Mouse (Mus musculus): ENCODE results near the gene C130050O18Rik.

The C130050O18Rik gene

DNA sequence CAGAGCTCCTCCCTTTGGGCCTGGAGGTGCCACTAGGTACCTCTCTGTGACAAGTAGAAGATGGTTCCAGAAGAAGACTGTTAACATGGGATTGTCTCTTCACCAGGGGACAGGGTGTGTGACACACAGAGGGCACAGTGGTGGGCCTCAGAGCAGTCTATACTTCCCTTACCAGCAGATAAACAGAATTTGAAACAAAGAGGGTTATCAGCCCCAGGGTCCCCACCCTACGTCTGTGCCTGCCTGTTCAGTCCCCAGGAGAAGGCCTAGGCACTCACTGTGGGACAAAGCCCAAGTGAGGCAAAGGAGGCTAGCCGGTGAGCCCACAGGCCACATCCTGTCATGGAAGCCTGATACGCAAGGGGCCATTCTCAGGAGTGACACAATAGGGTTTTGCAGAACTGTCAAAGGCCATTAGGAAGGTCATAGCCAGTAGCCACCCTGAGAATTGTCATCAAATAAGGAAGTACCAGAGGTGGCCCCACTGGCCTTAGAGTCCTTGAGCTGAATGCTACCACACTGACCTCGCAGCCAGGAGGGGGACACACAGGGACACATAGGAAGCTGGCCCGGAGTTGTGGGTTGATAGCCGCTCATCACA, at the start of gene C130050O18Rik:
Gene C130050O18Rik, plus strand, starts transcription at position 480 of the 601 bp plus-strand sequence.
- no peak for DNase-seq (ENCODE audit: low spot score)

DNA sequence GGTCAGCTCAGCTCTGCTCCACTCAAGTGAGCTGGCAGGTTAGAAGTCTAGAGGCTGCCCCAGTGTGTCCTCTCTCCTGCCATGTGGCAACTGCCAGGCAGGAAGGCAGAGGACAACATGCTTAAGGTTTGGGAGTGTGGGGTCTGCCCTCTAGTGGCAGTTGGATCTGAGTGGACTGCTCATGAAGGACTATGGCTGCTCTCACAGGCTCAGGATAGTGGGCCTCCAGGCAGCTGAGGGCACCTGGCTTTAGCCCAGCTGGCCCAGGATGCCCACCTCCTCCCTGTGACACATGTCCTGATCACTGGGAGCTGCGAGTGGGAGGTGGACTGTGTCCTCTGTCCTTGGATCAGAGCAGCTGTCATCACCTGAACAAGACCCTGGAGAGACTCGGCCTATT, 46.4 kb upstream of the C130050O18Rik start:
- peak; percentile 72 for DNase-seq (ENCODE audit: low spot score)

DNA sequence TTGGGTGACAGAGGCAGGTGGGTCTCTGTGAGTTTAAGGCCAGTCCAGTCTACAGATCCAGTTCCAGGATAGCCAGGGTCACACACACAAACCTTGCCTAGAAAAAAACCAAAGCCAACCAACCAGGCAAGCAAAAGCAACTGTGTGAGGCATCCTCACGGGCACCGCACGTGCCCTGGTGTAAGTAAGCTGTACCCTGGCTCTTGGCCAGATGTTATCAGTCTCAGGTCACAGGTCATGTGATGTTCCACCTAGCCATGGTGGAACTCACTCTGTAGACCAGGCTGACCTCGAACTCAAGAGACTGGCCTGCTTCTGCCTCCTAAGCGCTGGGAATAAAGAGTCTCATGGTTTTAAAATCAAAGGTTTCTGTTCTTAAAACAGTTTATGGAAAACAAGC, 45.8 kb upstream of the C130050O18Rik start:
- DNase-seq (ENCODE audit: low spot score): no peak

DNA sequence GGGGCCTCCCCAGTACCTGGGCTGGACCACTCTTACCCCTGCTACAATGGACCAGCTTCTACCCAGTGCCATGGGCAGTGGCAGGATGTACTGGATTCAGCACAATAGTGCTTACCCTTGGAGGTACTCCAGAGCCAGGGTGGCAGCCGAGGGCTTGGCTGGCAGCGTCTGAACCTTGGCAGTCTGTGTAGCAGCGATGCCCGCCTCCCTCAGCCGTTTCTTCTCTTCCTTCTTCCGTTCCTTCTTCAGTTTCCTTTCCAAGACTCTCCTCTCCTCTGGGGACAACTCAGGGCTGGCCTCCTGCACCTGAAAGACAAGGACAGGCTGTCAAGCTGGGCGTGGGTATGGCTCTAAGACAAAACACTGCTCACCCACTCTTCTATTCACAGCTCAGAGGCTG, 41.2 kb upstream of the C130050O18Rik start:
- DNase-seq (ENCODE audit: low spot score): no peak

DNA sequence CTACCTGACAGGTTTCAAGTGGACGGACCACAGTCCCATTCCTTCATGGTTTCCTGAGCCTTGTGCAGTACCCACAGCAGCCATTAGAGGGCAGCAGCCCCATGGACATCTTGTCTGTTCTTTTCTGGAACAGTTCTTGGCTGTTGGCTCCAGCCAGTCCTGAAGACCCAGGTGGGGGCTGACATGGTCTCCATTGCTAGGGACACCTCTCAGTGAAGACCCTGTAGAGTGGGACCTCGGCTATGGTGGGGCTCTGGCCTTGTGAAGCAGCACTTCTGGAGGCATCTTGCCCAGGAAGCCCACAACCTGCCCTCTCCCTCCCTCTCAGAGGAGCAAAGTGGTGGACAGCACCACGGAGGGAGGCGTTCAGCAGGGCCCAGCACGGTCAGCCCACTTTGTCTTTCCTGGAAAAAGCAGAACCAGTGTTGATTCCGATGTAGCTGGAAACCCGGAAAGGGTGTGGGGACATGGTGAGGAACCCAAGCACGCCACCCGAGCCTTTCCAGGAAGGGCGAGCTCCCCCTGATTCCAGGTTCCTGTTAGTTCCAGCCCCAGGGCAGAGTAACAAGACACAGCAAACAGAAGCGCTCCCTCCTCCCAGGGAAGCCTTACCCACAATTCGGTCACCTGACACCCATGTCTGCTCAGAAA, 40.7 kb upstream of the C130050O18Rik start:
- peak; percentile 96 for DNase-seq (ENCODE audit: low spot score)

DNA sequence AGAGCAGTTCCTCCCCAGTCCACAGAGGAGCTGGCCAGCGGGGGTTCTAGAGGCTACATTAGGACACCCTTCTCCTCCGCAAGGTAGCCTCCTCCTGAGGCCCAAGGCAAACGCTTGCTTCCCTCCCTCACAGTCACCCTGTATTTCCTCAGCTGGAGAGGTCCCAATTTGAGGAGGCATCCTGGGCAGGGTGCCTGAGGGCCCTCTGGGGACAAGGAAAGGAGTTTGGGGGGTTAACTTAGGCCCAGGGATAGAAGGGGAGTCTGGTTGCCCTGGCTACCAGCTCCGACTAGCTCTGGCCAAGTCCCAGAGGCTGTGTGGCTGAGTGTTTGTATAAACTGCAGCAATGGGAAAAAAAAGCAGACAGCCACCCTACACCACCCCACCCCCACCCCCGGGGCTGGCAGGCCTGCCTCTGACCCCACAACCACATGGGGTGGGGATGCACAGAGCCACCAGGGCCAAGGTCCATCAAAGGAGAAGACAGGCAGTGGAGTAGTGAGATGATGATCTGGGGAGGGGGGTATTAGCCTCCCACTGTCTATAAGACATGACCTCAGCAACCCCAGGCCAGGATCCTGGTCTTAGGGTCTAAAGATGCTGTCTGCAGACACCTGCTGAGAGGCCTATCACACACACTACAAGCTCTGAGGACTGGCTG, 40.0 kb upstream of the C130050O18Rik start:
- no peak for DNase-seq (ENCODE audit: low spot score)

DNA sequence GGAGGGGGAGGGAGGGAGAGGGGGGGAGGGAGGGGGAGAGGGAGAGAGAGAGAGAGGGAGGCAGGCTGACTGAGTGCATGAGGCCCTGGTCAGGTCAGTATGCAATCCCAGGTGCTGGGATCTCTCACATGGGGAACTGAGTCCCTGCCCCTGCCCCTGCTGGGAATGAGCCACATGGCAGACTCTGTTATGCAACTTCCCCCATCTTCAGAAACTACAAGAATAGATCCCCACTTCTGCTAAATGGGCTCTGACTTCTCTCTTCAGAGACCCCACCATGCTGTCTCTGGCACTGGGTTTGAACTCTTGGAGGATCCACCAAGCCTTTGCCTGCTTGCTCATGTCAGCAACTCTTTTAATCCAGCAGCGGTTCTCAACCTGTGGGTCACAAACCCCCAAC, 39.3 kb upstream of the C130050O18Rik start:
- no peak for DNase-seq (ENCODE audit: low spot score)

DNA sequence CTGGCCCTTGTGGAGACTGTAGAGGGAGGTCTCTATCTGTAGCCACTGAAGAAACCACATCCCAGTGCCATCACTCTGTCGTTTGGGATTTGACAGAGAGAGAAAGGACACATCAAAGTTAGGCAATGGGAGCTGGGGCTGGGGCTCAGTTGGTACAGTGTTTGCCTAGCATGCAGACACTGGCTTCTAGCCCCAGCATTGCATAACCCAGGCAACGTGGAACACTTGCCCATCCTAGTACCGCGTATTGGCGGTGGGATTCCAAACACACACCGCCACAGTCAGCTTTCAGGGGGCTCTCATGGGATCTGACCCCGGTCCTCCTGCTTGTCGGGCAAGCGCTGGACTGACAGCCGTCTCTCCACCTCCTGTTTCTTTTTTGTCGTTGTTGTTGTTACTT, 38.6 kb upstream of the C130050O18Rik start:
- DNase-seq (ENCODE audit: low spot score): no peak

DNA sequence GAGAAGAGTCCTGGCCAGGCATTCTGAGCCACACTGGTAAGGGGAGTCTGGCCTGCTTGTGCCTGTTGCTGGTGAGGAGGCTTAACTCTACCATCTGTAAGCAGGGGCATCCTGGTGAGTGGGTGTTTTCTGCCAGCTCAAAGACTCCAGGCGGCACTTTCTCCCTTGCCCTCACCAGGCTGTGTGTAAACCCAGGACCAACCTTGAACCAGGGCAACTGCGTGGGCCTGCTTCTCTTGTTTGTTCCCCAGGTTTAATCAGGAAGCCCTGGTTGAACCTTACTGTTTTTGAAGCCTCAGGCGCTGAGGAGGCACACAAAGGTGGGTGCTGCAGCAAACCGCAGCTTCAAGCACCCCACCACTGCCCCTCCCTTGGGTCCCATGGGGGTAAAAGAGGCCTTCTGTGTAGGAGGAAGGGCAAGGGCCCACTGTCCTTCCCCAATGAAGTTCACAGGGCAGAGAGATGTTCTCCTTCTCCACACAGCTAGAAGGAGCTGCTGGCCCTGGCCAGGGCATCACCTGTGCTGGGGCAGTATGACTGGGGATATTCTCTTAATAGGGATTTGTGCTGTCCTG, 37.1 kb upstream of the C130050O18Rik start:
- DNase-seq (ENCODE audit: low spot score): no peak

DNA sequence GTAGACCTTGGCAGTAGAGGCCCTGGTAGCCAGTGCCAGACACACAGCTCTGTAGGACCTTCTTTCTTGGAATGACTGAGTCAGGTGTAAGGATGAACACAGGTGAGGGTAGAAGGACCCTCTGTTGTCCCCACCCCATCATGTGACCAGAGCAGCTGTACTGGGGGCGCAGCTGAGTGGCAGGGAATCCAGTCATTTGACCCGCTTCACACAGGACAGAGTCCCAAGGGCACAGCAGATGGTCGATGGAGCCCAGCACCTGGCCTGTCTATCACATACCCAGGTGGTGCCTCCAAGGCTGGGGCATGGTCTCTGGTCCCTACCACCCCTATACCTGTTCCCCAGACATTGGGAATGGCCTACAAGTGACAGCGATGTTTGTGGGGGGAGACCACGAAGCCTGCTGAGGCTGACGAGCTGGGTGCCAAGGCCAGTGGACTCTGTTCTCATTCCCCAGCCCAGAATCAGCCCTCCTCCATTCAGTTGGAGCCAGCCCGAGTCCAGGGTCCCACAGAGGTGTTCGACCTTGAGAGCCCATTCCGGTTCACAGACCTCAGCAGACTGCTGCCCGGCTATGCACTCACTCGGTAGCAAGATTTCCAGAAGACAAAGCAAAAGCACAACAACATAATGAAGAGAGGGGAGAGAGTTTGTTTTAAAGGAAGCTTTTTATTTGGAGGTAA, 36.3 kb upstream of the C130050O18Rik start:
- DNase-seq (ENCODE audit: low spot score): no peak

DNA sequence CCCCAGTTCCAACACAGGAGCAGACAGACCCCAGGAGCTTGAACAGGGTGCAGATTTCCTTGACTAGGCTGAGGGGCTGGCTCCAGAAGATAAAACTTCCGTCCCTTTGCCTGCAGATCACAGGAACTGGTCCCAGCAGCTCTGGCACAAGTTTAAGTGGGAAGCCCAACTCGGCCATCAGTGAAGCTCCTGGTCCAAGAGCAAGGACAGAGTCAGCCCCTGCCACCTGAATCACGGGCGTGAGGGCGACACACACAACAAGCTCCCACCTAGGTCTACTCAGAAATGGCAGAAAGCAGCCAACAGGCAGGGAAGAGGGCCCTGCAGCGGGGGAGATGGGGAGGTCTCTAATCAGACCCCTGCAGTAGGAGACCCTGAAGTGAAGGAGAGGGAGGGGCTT, 34.7 kb upstream of the C130050O18Rik start:
- DNase-seq (ENCODE audit: low spot score): no peak

DNA sequence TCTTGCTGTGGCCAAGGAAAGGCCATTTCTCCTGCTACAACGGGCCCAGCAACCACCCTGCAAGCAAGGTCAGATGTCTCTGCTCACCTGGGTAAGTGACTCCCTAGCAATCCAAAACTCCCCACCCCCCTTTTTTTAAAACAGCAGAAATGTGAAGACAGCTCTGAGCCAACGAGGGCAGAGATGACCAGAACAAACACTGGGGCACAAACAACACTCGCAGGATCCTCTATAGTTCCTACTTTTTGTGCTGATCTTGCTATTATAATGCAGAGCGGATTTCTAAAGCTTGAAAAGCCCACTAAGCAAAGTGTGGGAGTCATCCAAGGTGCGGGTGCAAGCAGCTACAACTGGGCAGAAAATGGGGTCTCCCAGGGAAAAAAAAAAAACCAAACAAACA, 34.0 kb upstream of the C130050O18Rik start:
- no peak for DNase-seq (ENCODE audit: low spot score)

DNA sequence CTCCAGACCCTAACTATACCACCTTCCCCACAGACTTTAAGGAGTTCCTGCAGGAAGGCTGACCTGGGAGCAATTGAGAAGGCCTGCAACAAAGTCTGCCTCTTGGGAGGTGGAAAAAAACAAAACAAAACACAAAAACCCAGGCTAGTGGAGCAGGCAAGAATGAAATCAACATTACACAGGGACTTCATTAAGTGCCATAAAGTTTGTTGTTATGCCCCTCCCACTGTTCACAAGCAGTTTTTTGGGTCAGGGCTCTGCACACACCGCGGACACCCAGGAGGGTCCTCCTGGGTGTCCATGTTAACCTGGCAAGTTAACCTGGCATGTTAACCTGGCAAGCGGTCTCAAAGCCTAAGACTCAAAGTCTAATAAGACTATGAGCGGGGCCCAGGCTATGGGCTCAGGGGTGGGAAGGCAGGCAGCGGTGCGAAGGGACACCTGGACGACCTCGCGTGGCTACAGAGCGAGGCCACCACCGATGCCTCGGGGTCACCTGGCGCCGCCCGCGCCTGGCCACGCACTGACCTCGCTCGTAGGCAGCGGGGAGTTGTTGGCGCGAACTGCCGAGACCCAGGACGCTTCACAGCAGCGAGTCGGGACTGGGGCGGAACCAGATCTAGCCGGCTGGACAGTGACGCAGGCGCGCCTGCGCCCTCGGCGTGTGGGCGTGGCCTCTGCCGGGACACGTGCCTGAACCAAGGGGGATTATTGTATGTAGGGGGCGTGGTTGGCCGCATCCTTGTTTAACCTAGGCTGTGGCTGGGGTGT, 33.3 kb upstream of the C130050O18Rik start:
- peak; percentile 97 for DNase-seq (ENCODE audit: low spot score)

DNA sequence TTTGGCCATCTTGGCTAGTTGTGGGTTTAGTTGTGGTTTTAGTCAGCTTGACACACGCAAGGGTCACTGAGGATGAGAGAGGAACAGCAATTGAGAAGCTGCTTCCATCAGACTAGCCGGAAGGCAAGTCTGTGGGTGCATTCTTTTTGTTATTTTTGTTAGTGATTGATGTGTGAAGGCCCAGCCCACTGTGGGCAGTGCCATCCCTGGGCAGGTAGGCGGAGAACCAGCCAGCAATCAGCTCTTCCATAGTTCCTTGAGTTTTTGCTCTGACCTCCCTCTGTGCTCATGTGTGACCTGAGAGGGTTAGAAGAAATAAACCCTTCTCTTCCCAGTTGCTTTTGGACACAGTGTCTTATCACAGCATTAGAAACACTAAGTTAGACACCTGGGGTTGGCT, 32.0 kb upstream of the C130050O18Rik start:
- no peak for DNase-seq (ENCODE audit: low spot score)

DNA sequence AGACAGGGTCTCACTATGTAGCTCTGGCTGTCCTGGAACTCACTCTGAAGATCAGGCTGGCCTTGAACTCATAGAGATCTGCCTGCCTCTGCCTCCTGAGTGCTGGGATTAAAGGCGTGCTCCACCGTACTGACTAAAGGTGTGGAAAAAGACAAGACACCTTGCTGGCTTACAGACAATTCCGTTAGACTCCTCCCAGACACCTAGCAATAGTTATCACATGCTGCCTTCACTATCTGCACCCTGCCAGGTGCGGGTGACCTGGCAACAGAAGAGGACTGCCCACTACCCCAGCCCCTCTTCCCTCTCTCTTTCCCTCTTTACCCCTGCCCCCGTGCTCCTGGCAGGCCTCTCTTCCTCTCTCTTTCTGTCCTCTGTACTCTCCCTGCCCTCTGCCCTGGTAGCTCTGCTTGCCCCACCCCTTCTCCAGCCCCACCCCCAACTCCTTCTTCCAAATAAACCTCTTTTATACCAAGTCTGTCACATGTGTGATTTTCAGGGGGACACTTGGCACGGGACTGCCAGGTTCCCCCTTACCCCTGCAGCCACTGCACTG, 31.1 kb upstream of the C130050O18Rik start:
- no peak for DNase-seq (ENCODE audit: low spot score)

DNA sequence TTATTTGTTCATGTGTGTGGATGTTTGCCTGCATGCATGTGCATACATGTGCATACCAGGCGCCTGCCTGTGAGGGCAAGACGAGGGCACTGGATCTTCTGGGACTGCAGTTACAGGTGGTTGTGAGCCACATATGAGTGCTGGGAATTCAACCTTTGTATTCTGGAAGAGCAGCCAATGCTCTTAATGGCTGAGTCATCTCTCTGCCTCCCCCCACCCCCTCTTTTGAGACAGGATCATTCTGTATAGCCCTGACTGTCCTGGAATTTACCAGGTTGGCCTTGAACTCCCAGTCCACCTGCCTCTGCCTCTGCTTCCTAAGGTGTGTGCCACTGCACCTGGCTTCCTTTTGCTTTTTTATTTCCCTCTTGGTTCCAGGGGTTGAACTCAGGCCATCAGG, 30.2 kb upstream of the C130050O18Rik start:
- no peak for DNase-seq (ENCODE audit: low spot score)

DNA sequence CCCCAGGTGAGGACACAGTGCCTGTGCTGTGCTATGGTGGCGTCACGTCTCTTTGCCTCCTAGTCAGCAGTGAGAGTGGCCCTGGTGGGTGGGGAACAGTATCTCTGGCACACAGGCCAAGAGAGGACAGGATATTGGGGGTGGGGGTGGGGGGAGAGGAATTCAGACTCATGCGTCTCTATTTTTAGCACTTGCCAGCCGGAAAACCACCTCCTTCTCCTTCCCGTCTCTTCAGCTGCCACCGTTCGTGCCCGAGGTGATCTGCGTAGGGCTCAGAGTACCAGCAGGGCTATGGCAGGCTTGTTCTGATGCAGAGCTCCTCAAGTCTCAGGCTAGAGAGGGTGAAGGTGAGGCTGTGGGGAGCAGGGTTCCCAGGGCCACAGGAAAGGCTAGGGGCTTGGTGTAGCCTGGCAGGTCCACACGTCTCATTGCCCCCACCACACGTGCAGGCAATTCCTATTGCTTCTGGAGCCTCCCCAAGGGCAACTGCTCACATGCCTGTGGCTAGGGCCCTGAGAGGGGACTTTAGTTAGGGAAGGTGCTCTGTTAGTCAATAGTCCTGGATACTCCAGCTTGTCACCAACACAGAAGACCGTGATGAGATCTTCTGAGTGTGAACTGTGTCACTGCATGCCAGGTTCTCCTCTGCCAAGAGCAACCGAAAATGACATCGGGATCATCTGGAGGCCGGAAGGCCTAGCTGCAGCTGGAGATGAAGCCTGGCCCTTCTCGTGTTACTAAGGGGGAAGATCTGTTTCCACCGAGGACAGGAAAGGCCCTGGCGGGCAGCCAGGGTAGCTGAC, 27.4 kb upstream of the C130050O18Rik start, which contains the start of gene Gpr146:
Gene Gpr146, plus strand, starts transcription at position 230 of the 803 bp plus-strand sequence.
- DNase-seq (ENCODE audit: low spot score): peak; percentile 74

DNA sequence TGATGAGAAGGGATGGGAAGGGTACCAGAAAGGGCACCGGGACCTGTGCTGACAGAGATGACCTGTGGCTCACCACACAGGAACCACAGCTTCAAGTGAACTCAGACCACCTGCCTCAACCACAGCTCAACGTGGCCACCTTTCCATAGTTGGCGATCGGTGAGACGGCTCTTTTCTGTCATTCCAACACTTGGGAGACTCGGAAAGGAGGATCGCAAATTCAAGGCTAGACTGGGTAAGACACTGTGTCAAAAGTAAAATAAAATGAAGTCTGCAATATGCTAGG, 26.9 kb upstream of the C130050O18Rik start:
- no peak for DNase-seq (ENCODE audit: low spot score)

DNA sequence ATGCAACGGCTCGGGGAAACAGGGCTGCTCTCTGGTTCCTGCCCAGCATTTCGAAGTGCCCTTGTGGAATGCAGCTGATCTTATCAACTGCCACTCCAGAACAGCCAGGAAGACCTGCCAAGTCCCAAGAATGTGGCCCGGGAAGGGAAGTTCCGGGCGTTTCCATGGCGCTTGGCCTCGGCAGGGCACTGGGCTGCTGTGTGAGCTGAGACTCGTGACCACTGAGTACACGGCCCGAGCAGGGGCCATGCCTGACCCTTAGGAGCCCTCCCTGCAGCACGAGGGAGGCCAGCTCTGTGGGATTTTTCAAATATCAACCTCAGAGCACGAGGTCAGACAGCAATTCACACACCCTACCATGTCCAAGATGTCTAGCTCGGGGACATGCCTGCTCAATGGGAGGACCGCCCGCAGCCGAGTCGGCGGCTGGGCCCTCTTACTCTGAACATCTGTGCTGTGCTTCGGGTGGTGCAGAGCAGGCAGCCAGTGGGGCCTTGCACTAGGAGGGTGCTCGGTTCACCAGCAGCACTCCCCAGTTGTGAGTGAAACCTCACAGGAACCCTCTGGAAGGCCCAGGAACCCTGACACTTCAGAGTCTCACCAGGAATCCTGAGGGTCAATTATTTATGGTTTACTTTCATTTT, 26.0 kb upstream of the C130050O18Rik start:
- DNase-seq (ENCODE audit: low spot score): peak; percentile 76

DNA sequence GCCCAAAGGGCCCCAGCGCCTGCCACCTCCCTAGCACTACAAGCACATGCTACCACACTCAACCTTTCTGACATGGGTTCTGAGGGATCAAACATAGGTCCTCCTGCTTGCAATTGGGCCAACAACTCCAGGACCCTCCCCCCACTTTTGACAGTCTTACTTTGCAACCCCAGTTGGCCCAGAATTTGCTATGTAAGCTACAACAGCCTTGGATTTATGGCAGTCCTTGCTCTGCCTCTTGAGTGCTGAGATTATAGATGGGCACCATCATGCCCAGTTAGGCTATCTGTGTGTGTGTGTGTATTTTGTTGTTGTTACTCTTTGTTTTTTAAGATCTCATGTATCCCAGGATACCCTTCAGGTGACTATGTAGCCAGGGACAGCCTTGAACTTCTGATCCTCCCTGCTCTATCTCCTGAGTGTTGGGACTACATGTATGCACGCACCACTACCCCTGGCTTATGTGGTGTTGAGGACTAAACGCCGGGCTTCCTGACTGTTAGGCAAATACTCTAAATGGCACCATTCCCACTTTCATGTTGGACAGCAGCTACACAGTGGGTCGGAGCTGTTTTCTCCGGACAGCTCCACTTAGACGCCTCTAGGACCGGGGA, 25.2 kb upstream of the C130050O18Rik start:
- DNase-seq (ENCODE audit: low spot score): no peak
